Mouse (Mus musculus) myocyte (in vitro differentiated cells): ENCODE results near the gene Kcnq1.

Experiments used
- CEBPB ChIP-seq: IDR thresholded peaks from 2 replicates; pipeline ENCODE4 v1.6.1; 2011; ENCODE audit warnings: mild to moderate bottlenecking, moderate library complexity; ENCODE audit not compliant: poor library complexity, insufficient read depth, severe bottlenecking
- MAX ChIP-seq: IDR thresholded peaks from one replicate; pipeline ENCODE4 v1.6.1; 2011; ENCODE audit warnings: low read depth, mild to moderate bottlenecking, control low read depth
- MYOG ChIP-seq, 3 experiments: IDR thresholded peaks; one replicate each; pipeline ENCODE4 v1.6.1; 2011; ENCODE audit warnings: control low read depth in 2 of 3, low read depth in 2 of 3, mild to moderate bottlenecking in 2 of 3; ENCODE audit not compliant: insufficient read length in 2 of 3, control insufficient read depth in 1 of 3, insufficient read depth in 1 of 3
- POLR2A ChIP-seq: IDR thresholded peaks from one replicate; pipeline ENCODE4 v1.6.1; 2011; ENCODE audit warnings: low read depth, mild to moderate bottlenecking, control low read depth, moderate library complexity; ENCODE audit not compliant: insufficient read length
- REST ChIP-seq: IDR thresholded peaks from one replicate; pipeline ENCODE4 v1.6.1; 2011; ENCODE audit warnings: mild to moderate bottlenecking, control low read depth, moderate library complexity; ENCODE audit not compliant: insufficient read depth, insufficient read length
- SRF ChIP-seq: IDR thresholded peaks from one replicate; pipeline ENCODE4 v1.6.1; 2011; ENCODE audit warnings: low read depth; ENCODE audit not compliant: control insufficient read depth, insufficient read length
- USF1 ChIP-seq: IDR thresholded peaks from one replicate; pipeline ENCODE4 v1.6.1; 2011; ENCODE audit warnings: low read depth, mild to moderate bottlenecking, control low read depth, moderate library complexity

- no peak for TF ChIP-seq CEBPB
- TF ChIP-seq POLR2A = no peak
- TF ChIP-seq MAX = no peak
- no peak for TF ChIP-seq REST
- TF ChIP-seq MYOG (IDR thresholded peaks at IDR 0.05; ENCODE audit: control insufficient read depth in 1 of 3, insufficient read depth in 1 of 3, insufficient read length in 2 of 3, low read depth in 2 of 3) = no peak
- TF ChIP-seq SRF = no peak
- TF ChIP-seq USF1 = no peak
These were observed 261.5 kb downstream of the Kcnq1 start for GRCm38 (mm10) chr7:143367366-143368266.
